Mouse (Mus musculus) intestine, postnatal 0 days (tissue): Measurements from ENCODE around the gene Atp1a4. TPM values are rescaled to one million over a fixed set of nuclear protein-coding genes. Genes with fewer than 3 reads are reported as not detected.

Experiments
- ATAC-seq: fragments of 200-750 bp; cut with Nextera tagmentation; 2 replicates; pipeline ENCODE4 v1.8.0; 2017; ENCODE audit warnings: mild to moderate bottlenecking, moderate TSS enrichment, moderate library complexity
- H3K27ac ChIP-seq: fragments of 300-500 bp; sonication (generic); 2 replicates; pipeline ENCODE4 v1.5.1; 2014; ENCODE audit warnings: mild to moderate bottlenecking, low read depth, low read length, moderate library complexity
- H3K27me3 ChIP-seq: fragments of 300-500 bp; sonication (generic); replicated peaks from 2 replicates; pipeline ENCODE4 v1.6.1; 2014; ENCODE audit warnings: low read length, mixed read lengths; ENCODE audit not compliant: control insufficient read depth, insufficient read depth
- H3K36me3 ChIP-seq: fragments of 300-500 bp; sonication (generic); 2 replicates; pipeline ENCODE4 v1.6.1; 2014; ENCODE audit warnings: mild to moderate bottlenecking, moderate library complexity; ENCODE audit not compliant: control insufficient read depth, insufficient read depth
- H3K4me1 ChIP-seq: fragments of 300-500 bp; sonication (generic); replicated peaks from 2 replicates; pipeline ENCODE4 v1.6.1; 2014; ENCODE audit warnings: antibody characterized with exemption, low read length, mixed read lengths; ENCODE audit not compliant: control insufficient read depth, insufficient read depth
- H3K4me2 ChIP-seq: fragments of 300-500 bp; sonication (generic); replicated peaks from 2 replicates; pipeline ENCODE4 v1.6.1; 2014; ENCODE audit warnings: low read depth, mild to moderate bottlenecking, moderate library complexity
- H3K4me3 ChIP-seq: fragments of 300-500 bp; sonication (generic); 2 replicates; pipeline ENCODE4 v1.5.1; 2014; ENCODE audit warnings: low read depth, low read length
- H3K9ac ChIP-seq: fragments of 300-500 bp; sonication (generic); 2 replicates; pipeline ENCODE4 v1.6.1; 2014; ENCODE audit warnings: mild to moderate bottlenecking, low read depth, low read length
- H3K9me3 ChIP-seq: fragments of 300-500 bp; sonication (generic); 2 replicates; pipeline ENCODE4 v1.6.1; 2016; ENCODE audit warnings: mixed run types; ENCODE audit not compliant: control insufficient read depth
- CTCF ChIP-seq: sonication (generic); IDR thresholded peaks from 2 replicates; pipeline ENCODE4 v1.5.1; 2016; ENCODE audit warnings: low read depth, mild to moderate bottlenecking, control low read depth, antibody characterized with exemption, moderate library complexity
- WGBS: fragments of 180-500 bp; shearing (Covaris S2); extraction: QIAGEN DNeasy Blood & Tissue Kit; methylation state at CpG from one replicate; pipeline ENCODE4 v1.1.7; 2014; 5-methylcytosine and 5-hydroxymethylcytosine counted together
- polyA plus RNA-seq: library from polyadenylated mRNA; unstranded; fragments of >200 nt; fragmentation: Nextera tagmentation; extraction: Ambion mirVana; gene quantifications from 2 replicates; pipeline ENCODE4 v1.2.1, GENCODE M21; 2015

Gene Atp1a4
- polyA plus RNA-seq, 1 experiment from 2014 or later: not detected

DNA sequence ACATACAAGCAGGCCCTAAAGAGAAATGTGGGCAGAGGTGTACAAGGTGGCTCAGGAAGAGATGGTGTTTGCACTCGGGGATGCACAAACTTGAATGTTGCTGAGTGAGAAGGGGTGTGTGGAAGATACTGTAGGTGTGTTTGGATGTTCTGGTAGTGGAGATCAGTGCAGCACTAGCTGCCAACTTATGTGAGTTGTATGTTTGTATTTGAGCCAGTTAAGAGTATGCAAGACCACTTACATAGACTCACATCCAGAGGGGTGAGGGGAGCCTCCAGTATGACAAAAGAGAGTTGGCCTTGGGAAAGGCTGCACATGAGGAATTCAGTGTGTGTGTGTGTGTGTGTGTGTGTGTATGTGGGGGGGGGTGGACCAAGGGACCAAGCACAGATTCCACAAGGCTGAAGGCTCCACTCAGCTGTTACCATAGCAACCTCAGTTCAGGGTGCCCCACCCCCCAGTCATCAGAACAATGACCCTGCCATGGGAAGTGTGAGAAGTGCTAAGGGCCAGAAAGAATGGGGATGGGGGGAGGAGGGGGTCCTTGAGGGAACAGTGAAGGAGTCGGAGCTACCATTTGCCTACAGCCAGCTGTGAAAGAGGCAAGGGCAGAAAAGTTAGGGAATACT lies 55.2 kb downstream of the Atp1a4 start:
- Histone ChIP-seq H3K27ac (no peak overlapping the region), H3K9ac (no peak overlapping the region), H3K9me3 (no peaks in the 10 kb centered on the region), H3K4me3 (no peak overlapping the region), H3K4me2 (no peak overlapping the region; the same call in 1 of the 2 replicates), H3K27me3 (no peaks in the 10 kb centered on the region), H3K4me1 (no peaks in the 10 kb centered on the region), H3K36me3 (peaks cover 20% of the 10 kb centered on the region)
- no peak for ATAC-seq
- TF ChIP-seq CTCF: no peak
- 54% methylated on average over 2 of the region's 2 CpGs for WGBS

DNA sequence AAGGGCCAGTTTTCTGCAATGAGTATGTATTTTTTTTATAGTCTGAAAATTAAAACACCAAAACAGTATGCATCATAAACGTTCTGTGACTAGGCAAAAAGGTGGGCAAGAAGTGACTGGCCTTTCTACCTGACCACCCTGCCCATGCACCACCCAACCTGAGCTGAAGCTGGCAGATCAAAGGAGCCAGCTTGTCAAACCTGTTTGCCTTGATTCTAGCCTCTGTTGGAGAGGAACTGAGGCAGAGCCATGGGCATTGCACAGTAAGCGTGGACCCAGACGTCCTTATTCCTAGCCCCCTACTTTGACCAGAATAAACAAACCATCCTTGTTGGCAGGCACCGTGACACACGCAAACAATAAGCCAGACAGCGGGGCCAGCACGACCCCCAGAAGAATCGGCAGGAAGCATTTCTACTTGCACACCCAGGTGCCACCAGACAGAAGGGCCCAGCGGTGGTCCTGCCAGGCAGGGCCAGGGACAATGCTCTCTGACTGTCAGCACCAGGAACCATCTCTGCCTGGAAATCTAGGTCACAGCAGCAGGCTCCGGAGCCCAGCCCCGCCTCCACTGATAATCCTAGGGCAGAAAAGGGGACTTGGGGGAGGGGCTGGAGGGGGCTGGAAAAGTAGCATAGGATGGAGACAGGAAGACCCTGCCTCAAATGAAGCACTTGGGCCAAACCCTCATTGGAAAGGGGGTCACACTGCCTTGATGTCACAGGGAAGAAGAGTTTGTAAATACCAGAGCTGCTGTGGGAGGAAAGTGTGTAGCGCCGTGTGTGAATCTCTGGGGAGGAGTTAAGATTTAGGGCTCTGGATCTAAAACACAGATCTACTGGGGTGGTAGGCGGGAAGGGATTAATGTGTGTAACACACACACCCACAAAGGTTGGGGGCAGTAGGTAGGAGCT lies 56.0 kb downstream of the Atp1a4 start:
- Histone ChIP-seq H3K4me2 (no peak overlapping the region), H3K27me3 (no peaks in the 10 kb centered on the region), H3K4me3 (no peak overlapping the region), H3K4me1 (no peaks in the 10 kb centered on the region), H3K9me3 (no peaks in the 10 kb centered on the region), H3K9ac (no peak overlapping the region), H3K27ac (no peak overlapping the region), H3K36me3 (peaks cover 27% of the 10 kb centered on the region)
- TF ChIP-seq CTCF: no peak
- ATAC-seq: no peak
- WGBS: 29% methylated on average over 14 of the region's 14 CpGs

DNA sequence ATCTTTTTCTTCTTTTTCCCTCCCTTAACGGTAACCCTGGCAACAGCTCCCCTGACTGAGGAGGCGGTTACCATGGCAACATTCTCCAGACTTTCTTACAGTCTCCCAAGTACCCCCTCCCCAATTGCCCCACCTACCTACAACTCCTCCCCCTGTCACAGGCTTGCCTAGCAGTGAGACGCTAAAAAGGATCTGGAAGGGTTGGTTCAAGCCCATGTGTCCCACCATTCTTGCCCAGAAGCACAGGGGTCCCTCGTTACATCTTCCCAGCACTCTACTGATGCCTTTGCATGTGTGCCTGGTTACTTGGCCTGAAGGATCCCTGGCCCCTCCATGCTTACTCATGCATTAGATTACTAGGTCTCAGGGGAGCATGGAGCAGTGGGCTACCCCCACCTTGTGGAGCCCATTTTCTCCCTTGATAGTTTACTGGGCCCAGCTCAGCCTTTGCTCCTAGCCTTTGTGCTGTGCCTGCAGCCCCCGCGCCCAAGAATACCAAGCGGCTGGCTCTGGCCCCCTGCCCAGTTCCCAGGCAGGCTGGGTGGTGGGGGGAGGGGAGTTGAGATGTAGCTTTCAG lies 57.3 kb downstream of the Atp1a4 start:
- H3K27ac ChIP-seq: no peak overlapping the region
- TF ChIP-seq CTCF: no peak
- no peak for ATAC-seq
- no peak overlapping the region for H3K9ac ChIP-seq
- H3K4me1 ChIP-seq: no peaks in the 10 kb centered on the region
- H3K4me2 ChIP-seq: no peak overlapping the region
- WGBS: 58% methylated on average over 7 of the region's 7 CpGs
- H3K9me3 ChIP-seq: no peaks in the 10 kb centered on the region
- no peaks in the 10 kb centered on the region for H3K27me3 ChIP-seq
- H3K4me3 ChIP-seq: no peak overlapping the region
- H3K36me3 ChIP-seq: peaks cover 39% of the 10 kb centered on the region

GRCm38 (mm10) chr1:172200161-172200560 lies 58.1 kb downstream of the Atp1a4 start:
- Histone ChIP-seq H3K9ac (no peak overlapping the region), H3K4me3 (no peak overlapping the region), H3K27ac (no peak overlapping the region), H3K27me3 (no peaks in the 10 kb centered on the region), H3K4me2 (no peak overlapping the region), H3K36me3 (peaks cover 46% of the 10 kb centered on the region), H3K9me3 (no peaks in the 10 kb centered on the region), H3K4me1 (no peaks in the 10 kb centered on the region)
- 34% methylated on average over 5 of the region's 5 CpGs for WGBS
- no peak for ATAC-seq
- TF ChIP-seq CTCF: no peak

DNA sequence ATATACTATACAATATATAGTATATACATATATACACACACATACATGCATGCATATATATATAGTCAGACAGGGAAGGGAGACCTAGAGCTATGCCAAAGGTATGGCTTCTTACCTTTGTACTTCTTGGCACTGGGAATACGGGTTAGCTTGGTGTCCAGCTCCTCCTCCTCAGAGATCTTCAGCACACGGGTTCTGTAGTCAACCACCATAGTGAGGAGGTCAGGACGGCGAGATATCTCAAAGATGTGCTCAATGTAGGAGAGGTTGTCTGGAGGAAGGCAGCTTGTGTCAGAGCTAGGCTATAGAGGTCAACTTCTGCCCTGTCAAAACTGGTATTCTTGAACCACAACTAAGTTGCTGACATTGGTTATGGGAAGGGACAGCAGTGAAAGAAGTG lies 59.2 kb downstream of the Atp1a4 start:
- no peaks in the 10 kb centered on the region for H3K27me3 ChIP-seq
- no peak overlapping the region for H3K9ac ChIP-seq
- TF ChIP-seq CTCF: no peak
- no peak overlapping the region for H3K27ac ChIP-seq
- H3K4me1 ChIP-seq: no peaks in the 10 kb centered on the region
- H3K36me3 ChIP-seq: peaks cover 58% of the 10 kb centered on the region
- ATAC-seq: no peak
- 83% methylated on average over 4 of the region's 4 CpGs for WGBS
- H3K4me2 ChIP-seq: no peak overlapping the region
- no peak overlapping the region for H3K4me3 ChIP-seq
- H3K9me3 ChIP-seq: no peaks in the 10 kb centered on the region

- Histone ChIP-seq H3K9ac (no peak overlapping the region), H3K4me2 (no peak overlapping the region), H3K36me3 (peaks cover 64% of the 10 kb centered on the region), H3K4me1 (no peaks in the 10 kb centered on the region), H3K4me3 (no peak overlapping the region), H3K9me3 (no peaks in the 10 kb centered on the region), H3K27ac (no peak overlapping the region), H3K27me3 (no peaks in the 10 kb centered on the region)
- no peak for ATAC-seq
- TF ChIP-seq CTCF: no peak
- 88% methylated on average over 8 of the region's 8 CpGs for WGBS
These were observed 59.9 kb downstream of the Atp1a4 start for GRCm38 (mm10) chr1:172198316-172198715.
